29 mouse cellular contexts compared by ENCODE assay signal in the genomic region with DNA sequence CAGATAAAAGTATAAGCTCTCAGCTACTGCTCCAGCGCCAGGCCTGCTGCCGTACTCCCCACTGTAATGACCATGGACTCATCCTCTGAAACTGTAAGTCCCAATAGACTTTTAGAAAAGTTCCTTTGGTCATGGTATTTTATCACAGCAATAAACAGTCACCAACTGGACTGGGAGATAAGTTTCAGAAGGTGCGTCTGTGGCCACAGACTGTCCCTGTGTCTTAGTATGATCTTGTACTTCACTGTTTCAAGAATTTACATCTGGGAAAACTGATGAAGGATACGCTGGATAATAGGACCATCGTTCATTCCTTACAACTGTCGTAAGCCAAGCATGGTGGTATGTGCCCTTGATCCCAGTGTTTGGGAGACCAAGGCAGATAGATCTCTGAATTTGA. TPM values are rescaled to one million over a fixed set of nuclear protein-coding genes. Genes with fewer than 3 reads are reported as not detected.
"Had no signal": no experiment of that assay in that cellular context is flagged by ENCODE, and none has a peak within 500 bp of the region (broad histone marks: within the 10 kb centered on the region; RNA-seq: fewer than 3 reads in every experiment).

No protein-coding gene starts in this region.

- H3K36me3 ChIP-seq: heart, embryonic 13.5 days; heart, embryonic 15.5 days; hindbrain, embryonic 13.5 days; hindbrain, embryonic 15.5 days; kidney, embryonic 15.5 days; limb, embryonic 13.5 days; limb, embryonic 15.5 days had no signal

- ATAC-seq: hindbrain, postnatal 0 days; intestine, embryonic 16.5 days had no signal

- H3K4me2 ChIP-seq: heart, embryonic 11.5 days; heart, embryonic 13.5 days; heart, embryonic 15.5 days; hindbrain, embryonic 13.5 days; hindbrain, embryonic 15.5 days; kidney, embryonic 15.5 days; limb, embryonic 13.5 days; limb, embryonic 15.5 days had no signal

- H3K9ac ChIP-seq: heart, embryonic 13.5 days; heart, embryonic 15.5 days; hindbrain, embryonic 13.5 days; hindbrain, embryonic 15.5 days; kidney, embryonic 15.5 days; limb, embryonic 13.5 days; limb, embryonic 15.5 days had no signal

- H3K27ac ChIP-seq: gastrocnemius, adult 2 months; heart, adult 2 months; heart, embryonic 13.5 days; heart, embryonic 15.5 days; hindbrain, embryonic 13.5 days; hindbrain, embryonic 15.5 days; hindbrain, postnatal 0 days; kidney, embryonic 15.5 days; kidney, postnatal 0 days; layer of hippocampus, adult 2 months; limb, embryonic 13.5 days; limb, embryonic 15.5 days had no signal

- H3K9me3 ChIP-seq: heart, embryonic 13.5 days; heart, embryonic 15.5 days; hindbrain, embryonic 13.5 days; hindbrain, embryonic 15.5 days; kidney, embryonic 15.5 days; limb, embryonic 13.5 days; limb, embryonic 15.5 days had no signal

- DNase-seq: gastrocnemius, adult 2 months; gastrocnemius, postnatal 10 days; gastrocnemius, postnatal 25 days; heart, adult 11 months; heart, adult 2 months; heart, postnatal 14 days; heart, postnatal 36 days; kidney, adult 11 months; kidney, adult 2 months; kidney, adult 9 months; kidney, postnatal 14 days; kidney, postnatal 36 days; left cerebral cortex, postnatal 4 days; lung, adult 18-20 months had no signal

- H3K4me3 ChIP-seq: gastrocnemius, adult 2 months; heart, adult 2 months; heart, embryonic 13.5 days; heart, embryonic 15.5 days; hindbrain, embryonic 13.5 days; hindbrain, embryonic 15.5 days; kidney, embryonic 15.5 days; layer of hippocampus, adult 2 months; limb, embryonic 13.5 days; limb, embryonic 15.5 days had no signal

RNA-seq across cellular contexts. Expression of gene Fndc11, which starts 3.8 kb away (rescaled TPM):
- polyA plus RNA-seq: heart, postnatal 0 days; hindbrain, embryonic 11.5 days; intestine, embryonic 14.5 days had no signal

RNA-seq across cellular contexts. Expression of gene Ptk6, which starts 13.4 kb away (rescaled TPM):
- polyA plus RNA-seq: heart, adult 2 months; heart, embryonic 11.5 days; heart, postnatal 0 days; hindbrain, embryonic 11.5 days; hindbrain, embryonic 13.5 days; hindbrain, embryonic 15.5 days; hindbrain, postnatal 0 days; intestine, embryonic 14.5 days; kidney, embryonic 15.5 days; kidney, postnatal 0 days; limb, embryonic 13.5 days had no signal
